In genomic region chr10:43601511-43602396, GRCm38 (mm10) we compare ENCODE assay signal across 12 mouse cellular contexts. TPM values are rescaled to one million over a fixed set of nuclear protein-coding genes. Genes with fewer than 3 reads are reported as not detected.
A peak's percentile ranks its signal among the peaks of the same experiment; 100 is the strongest.
DNase-seq lines count a peak whose midpoint lies in the region; ATAC-seq lines count a peak whose summit lies in the region.
"Had no signal": no experiment of that assay in that cellular context is flagged by ENCODE, and none has a peak within 500 bp of the region (broad histone marks: within the 10 kb centered on the region; RNA-seq: fewer than 3 reads in every experiment).

No protein-coding gene starts in this region.

- peak overlapping the region; percentile 18; the same call in 1 of the 2 replicates for H3K4me2 ChIP-seq in hindbrain, embryonic 13.5 days

- peak overlapping the region; percentile 25; the same call in 1 of the 2 replicates for H3K9ac ChIP-seq in hindbrain, embryonic 13.5 days

- no peak overlapping the region for H3K4me3 ChIP-seq in hindbrain, embryonic 13.5 days

- no peaks in the 10 kb centered on the region for H3K27me3 ChIP-seq in hindbrain, embryonic 13.5 days
- H3K27me3 ChIP-seq: Patski had no signal

- peak; percentile 87 for ATAC-seq in hindbrain, embryonic 13.5 days (ENCODE audit: low FRiP score)
- ATAC-seq: lung, postnatal 0 days; Patski had no signal

- 48% methylated on average over 14 of the region's 14 CpGs for WGBS in hindbrain, embryonic 13.5 days

- peak overlapping the region; percentile 80 for H3K27ac ChIP-seq in hindbrain, embryonic 13.5 days

- peaks cover 13% of the 10 kb centered on the region for H3K4me1 ChIP-seq in hindbrain, embryonic 13.5 days (replicated peaks)

- peak; percentile 23 to 38 for DNase-seq in cerebellum, postnatal 14 days
- DNase-seq in cerebellum, postnatal 4 days (ENCODE audit: low spot score in 2 of 2): no peak
- DNase-seq in embryo, embryonic 10 days (ENCODE audit: low spot score): peak; percentile 35
- peak; percentile 51 for DNase-seq in mesoderm, embryonic 11.5 days (ENCODE audit: low read depth, low spot score)
- no peak for DNase-seq in right cerebral cortex, adult 2 months (ENCODE audit: low spot score in 2 of 2)
- no peak for DNase-seq in layer of hippocampus, postnatal 10 days (ENCODE audit: low spot score in 2 of 2)
- no peak for DNase-seq in spleen, adult 12 weeks (ENCODE audit: low spot score)
- DNase-seq: gastrocnemius, postnatal 25 days; kidney, postnatal 36 days had no signal

- no peaks in the 10 kb centered on the region for H3K36me3 ChIP-seq in hindbrain, embryonic 13.5 days

- H3K9me3 ChIP-seq in hindbrain, embryonic 13.5 days: no peaks in the 10 kb centered on the region

RNA-seq across cellular contexts. Expression of gene Cd24a, which starts 23.7 kb away (rescaled TPM):
- 1,003 and 1,012 TPM in 2 replicates for polyA plus RNA-seq in hindbrain, embryonic 13.5 days (2015; fragmentation: Nextera tagmentation; extraction: Ambion mirVana)
- total RNA-seq in layer of hippocampus, postnatal 10 days (2021): 100 to 1,000 TPM; 112 to 116 TPM

Comparison
In these comparisons a context has a peak if more than half of its experiments do, and no peak if none do; other contexts are left out.
1. DNase-seq: peak in cerebellum, postnatal 14 days (2 of 2), embryo, embryonic 10 days (single experiment) and mesoderm, embryonic 11.5 days (single experiment); none in cerebellum, postnatal 4 days (0 of 2), right cerebral cortex, adult 2 months (0 of 2), layer of hippocampus, postnatal 10 days (0 of 2) and spleen, adult 12 weeks (single experiment).